Mouse (Mus musculus) embryonic fibroblast, embryonic 13.5 days (primary cell): Measurements from ENCODE around the gene Sfswap.

Experiments
- CTCF ChIP-seq: IDR thresholded peaks from 2 replicates; pipeline ENCODE4 v1.5.1; 2011; ENCODE audit warnings: mild to moderate bottlenecking, control low read depth, low read length, moderate library complexity, borderline replicate concordance; ENCODE audit not compliant: insufficient read depth
- POLR2A ChIP-seq: IDR thresholded peaks from 2 replicates; pipeline ENCODE4 v1.6.1; 2011; ENCODE audit warnings: low read depth, mild to moderate bottlenecking, control low read depth, low read length, moderate library complexity

DNA sequence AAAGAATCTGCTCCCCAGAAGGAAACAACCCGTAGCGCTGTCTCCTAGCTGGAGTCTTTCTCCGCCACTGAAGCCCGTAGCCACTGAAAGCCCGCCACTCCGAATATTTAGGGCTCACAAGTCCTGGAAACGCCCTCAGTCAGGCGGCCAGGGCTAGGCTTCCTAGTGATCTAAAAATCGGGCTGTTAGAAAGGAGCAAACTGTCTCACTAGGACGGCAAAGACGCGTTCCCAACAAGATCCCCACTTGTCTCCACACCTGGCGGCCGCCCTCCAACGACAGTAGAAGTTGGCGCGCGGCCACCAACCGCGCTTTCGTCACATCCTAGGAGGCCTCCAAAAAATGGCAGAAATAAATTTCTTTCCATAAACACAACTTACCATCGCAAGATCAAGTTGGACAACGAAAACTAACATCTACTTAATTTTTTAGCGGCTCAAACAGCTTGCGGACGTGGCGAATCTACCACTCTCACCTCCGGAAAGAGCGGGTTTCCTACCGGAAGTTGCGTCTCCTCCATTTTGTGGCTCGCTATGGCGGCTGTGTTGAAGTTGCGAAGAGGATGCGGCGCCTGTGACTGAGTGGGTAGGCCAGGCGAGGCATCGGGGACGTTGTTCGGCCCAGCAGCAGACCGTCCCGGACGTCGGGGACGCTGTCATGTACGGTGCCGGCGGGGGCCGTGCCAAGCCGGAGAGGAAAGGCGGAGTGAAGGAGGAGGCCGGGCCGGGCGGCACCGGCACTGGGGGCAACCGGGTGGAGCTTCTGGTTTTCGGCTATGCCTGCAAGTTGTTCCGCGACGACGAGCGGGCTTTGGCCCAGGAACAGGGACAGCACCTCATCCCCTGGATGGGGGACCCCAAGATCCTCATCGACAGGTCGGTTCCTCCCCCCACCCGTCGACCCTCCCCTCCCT lies at the start of gene Sfswap:
- TF ChIP-seq CTCF (no peak), POLR2A (peak; percentile 71)
